Mouse (Mus musculus) hematopoietic stem cell, adult 5-6 weeks (primary cell): ENCODE measurements at regions not wholly inside any gene's neighbourhood (a gene's known extent, or its start where the extent isn't known, plus 50 kb on each side); places are given as distances from the start of the nearest gene placed in this dataset.

Source experiments
- ATAC-seq, 2 experiments: fragments of 125-278 bp in 1 of 2; replicated peaks in 1 of 2; 2 replicates each; pipeline ENCODE4 v1.8.0; 2016 to 2017; ENCODE audit warnings: inconsistent platforms in 2 of 2, mild to moderate bottlenecking in 2 of 2, moderate number of reproducible peaks in 2 of 2, low read depth in 1 of 2, moderate TSS enrichment in 1 of 2; ENCODE audit not compliant: low FRiP score in 2 of 2, poor library complexity in 2 of 2, severe bottlenecking in 2 of 2, insufficient read depth in 1 of 2, low TSS enrichment in 1 of 2

GRCm38 (mm10) chr13:16760045-16760444 lies 748.4 kb downstream of the Inhba start:
- ATAC-seq: no peak

- no peak for ATAC-seq
These were observed 749.8 kb downstream of the Inhba start for GRCm38 (mm10) chr13:16761415-16761814.

- ATAC-seq: no peak
These were observed 750.7 kb downstream of the Inhba start for GRCm38 (mm10) chr13:16762326-16762725.

GRCm38 (mm10) chr13:16762727-16763512 lies 751.3 kb downstream of the Inhba start:
- no peak for ATAC-seq

DNA sequence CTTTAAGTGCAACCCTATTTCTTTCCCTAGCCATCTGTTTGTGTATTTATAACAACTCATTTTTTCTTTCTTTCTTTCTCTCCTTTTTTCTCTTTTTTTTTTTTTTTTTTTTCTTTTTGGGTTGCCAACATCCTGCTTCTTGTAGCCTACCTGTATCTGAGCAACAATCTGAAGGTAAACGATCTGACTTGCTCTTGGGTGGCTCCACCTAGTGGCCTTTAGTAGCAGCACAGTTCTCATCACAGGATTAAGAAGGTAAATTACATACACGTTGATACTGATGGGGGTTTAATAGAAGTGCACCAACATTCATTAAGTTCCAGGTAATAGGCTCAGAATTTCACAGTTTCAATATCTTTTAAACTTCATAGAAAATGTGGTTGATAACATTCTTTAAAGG lies 752.1 kb downstream of the Inhba start:
- peak; percentile 89 to 91 for ATAC-seq

DNA sequence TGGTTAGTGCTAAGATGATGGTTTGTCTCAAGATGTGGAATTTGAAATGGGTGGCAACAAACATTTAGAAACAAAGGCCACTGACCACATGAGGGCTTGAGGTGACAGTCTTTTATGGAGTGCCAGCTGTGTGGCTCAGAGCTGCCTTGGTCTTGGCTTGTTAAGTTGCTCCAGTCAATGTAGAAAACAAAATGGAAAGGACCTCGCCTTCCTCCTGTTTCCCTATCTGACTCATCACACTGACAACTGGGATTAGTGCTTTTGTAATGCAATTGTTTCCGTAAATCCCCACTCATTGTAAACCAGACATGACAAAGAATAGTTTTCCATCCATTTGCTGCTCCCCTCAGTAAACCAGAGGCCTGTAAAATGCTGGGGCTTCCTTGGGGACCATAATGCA lies 757.8 kb downstream of the Inhba start:
- ATAC-seq: no peak

DNA sequence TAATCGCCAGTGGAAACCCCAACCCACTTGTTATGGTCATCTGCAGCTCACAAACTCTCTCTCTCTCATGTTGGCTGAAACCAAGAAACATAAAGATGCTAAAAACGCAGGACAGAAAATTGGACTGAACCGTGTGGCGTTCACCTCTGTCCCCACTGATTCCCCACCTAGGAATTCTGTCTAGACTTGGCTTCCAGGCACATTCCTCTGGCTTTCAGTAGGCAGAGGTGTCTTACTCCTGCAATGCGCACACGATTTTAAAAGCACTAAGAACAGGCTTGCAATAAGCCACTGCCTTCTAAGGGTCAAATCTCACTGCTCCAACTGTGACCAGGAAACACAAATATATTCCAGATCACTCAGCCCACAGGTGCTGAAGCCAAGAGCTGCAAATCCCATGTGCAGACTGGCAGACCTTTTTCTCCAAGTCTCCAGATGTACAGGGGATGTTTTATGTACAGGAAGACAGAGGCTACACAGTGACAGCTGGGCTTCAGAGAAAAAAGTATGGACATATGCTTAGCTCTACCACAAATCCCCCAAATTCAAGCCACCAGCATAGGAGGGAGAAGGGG lies 758.3 kb downstream of the Inhba start:
- ATAC-seq: no peak

GRCm38 (mm10) chr13:16771845-16772244 lies 760.2 kb downstream of the Inhba start:
- ATAC-seq: no peak

- ATAC-seq: peak; percentile 21 to 22; a peak in 3 of 4 replicates
These were observed 793.9 kb downstream of the Inhba start for GRCm38 (mm10) chr13:16805560-16805959.
